Mouse (Mus musculus) MEL (cell line): Measurements from ENCODE around the gene Cbarp. TPM values are rescaled to one million over a fixed set of nuclear protein-coding genes. Genes with fewer than 3 reads are reported as not detected.

Source experiments
- DNase-seq: peaks from one replicate; pipeline ENCODE4 v3.0.0; 2011; ENCODE audit warnings: low read depth, low spot score
- H3K27ac ChIP-seq: 2 replicates; pipeline ENCODE4 v1.5.1; 2012; ENCODE audit warnings: low read depth, mild to moderate bottlenecking, control low read depth, low read length, moderate library complexity; ENCODE audit not compliant: control insufficient read depth
- H3K27me3 ChIP-seq, 2 experiments: fragments of 150-350 bp in 1 of 2; sonication (generic) in 1 of 2; 2 replicates each; pipeline ENCODE4 v1.6.1; 2012; ENCODE audit warnings: low read length in 2 of 2, mild to moderate bottlenecking in 2 of 2, improper control_type of control experiment in 1 of 2, moderate library complexity in 1 of 2; ENCODE audit not compliant: insufficient read depth in 2 of 2, control insufficient read depth in 1 of 2
- H3K36me3 ChIP-seq, 2 experiments: 2 replicates each; pipeline ENCODE4 v1.6.1; 2012 to 2014; ENCODE audit warnings: low read length in 2 of 2, improper control_type of control experiment in 1 of 2, inconsistent platforms in 1 of 2, mild to moderate bottlenecking in 1 of 2; ENCODE audit not compliant: insufficient read depth in 2 of 2, control insufficient read depth in 1 of 2
- H3K4me1 ChIP-seq, 2 experiments: fragments of 150-350 bp in 1 of 2; sonication (generic) in 1 of 2; 2 replicates each; pipeline ENCODE4 v1.6.1; 2012; ENCODE audit warnings: low read length in 2 of 2, improper control_type of control experiment in 1 of 2, mild to moderate bottlenecking in 1 of 2; ENCODE audit not compliant: insufficient read depth in 2 of 2, control insufficient read depth in 1 of 2
- H3K4me3 ChIP-seq, 2 experiments: fragments of 150-350 bp in 1 of 2; sonication (generic) in 1 of 2; 2 replicates each; pipeline ENCODE4 v1.5.1; 2012; ENCODE audit warnings: low read depth in 2 of 2, low read length in 2 of 2, mild to moderate bottlenecking in 2 of 2, moderate library complexity in 2 of 2, control low read depth in 1 of 2, improper control_type of control experiment in 1 of 2; ENCODE audit not compliant: control insufficient read depth in 1 of 2, insufficient read depth in 1 of 2
- H3K79me2 ChIP-seq: 2 replicates; pipeline ENCODE4 v1.6.1; 2012; ENCODE audit warnings: mild to moderate bottlenecking, low read length, moderate library complexity; ENCODE audit not compliant: control insufficient read depth, poor library complexity, insufficient read depth
- H3K9ac ChIP-seq: 2 replicates; pipeline ENCODE4 v1.6.1; 2012; ENCODE audit warnings: low read depth, mild to moderate bottlenecking, control low read depth, low read length, moderate library complexity; ENCODE audit not compliant: control insufficient read depth, poor library complexity, severe bottlenecking
- H3K9me3 ChIP-seq: fragments of 150-350 bp; sonication (generic); replicated peaks from 2 replicates; pipeline ENCODE4 v1.6.1; 2012; ENCODE audit warnings: mild to moderate bottlenecking, low read length, improper control_type of control experiment, moderate library complexity; ENCODE audit not compliant: insufficient read depth
- ELF1 ChIP-seq: IDR thresholded peaks from 2 replicates; pipeline ENCODE4 v1.6.1; 2014; ENCODE audit warnings: low read depth, mild to moderate bottlenecking, inconsistent platforms, low read length, improper control_type of control experiment, moderate library complexity
- GABPA ChIP-seq: IDR thresholded peaks from 2 replicates; pipeline ENCODE4 v1.6.1; 2012; ENCODE audit warnings: low read depth, mild to moderate bottlenecking, inconsistent platforms, low read length, improper control_type of control experiment, moderate library complexity
- KAT2A ChIP-seq: conservative IDR thresholded peaks from 2 replicates; pipeline ENCODE4 v1.6.1; 2012; ENCODE audit warnings: low read depth, low read length, improper control_type of control experiment, inconsistent platforms
- MAFK ChIP-seq: IDR thresholded peaks from 2 replicates; pipeline ENCODE4 v1.6.1; 2011; ENCODE audit warnings: low read depth, mild to moderate bottlenecking, low read length, improper control_type of control experiment, borderline replicate concordance
- MXI1 ChIP-seq: IDR thresholded peaks from 2 replicates; pipeline ENCODE4 v1.6.1; 2011; ENCODE audit warnings: mild to moderate bottlenecking, low read depth, low read length, improper control_type of control experiment
- MYC ChIP-seq: IDR thresholded peaks from 2 replicates; pipeline ENCODE4 v1.6.1; 2011; ENCODE audit warnings: low read depth, mild to moderate bottlenecking, low read length, improper control_type of control experiment, moderate library complexity
- NRF1 ChIP-seq: IDR thresholded peaks from 2 replicates; pipeline ENCODE4 v1.6.1; 2014; ENCODE audit warnings: low read depth, mild to moderate bottlenecking, inconsistent platforms, low read length, improper control_type of control experiment, moderate library complexity; ENCODE audit not compliant: poor library complexity, insufficient read depth, severe bottlenecking
- POLR2A ChIP-seq, 2 experiments: IDR thresholded peaks; 2 replicates each; pipeline ENCODE4 v1.6.1; 2011 to 2012; ENCODE audit warnings: low read length in 2 of 2, mild to moderate bottlenecking in 2 of 2, control low read depth in 1 of 2, improper control_type of control experiment in 1 of 2, low read depth in 1 of 2, moderate library complexity in 1 of 2; ENCODE audit not compliant: control insufficient read depth in 1 of 2, insufficient read depth in 1 of 2, poor library complexity in 1 of 2
- RAD21 ChIP-seq: IDR thresholded peaks from 2 replicates; pipeline ENCODE4 v1.6.1; 2011; ENCODE audit warnings: mild to moderate bottlenecking, low read depth, low read length, improper control_type of control experiment
- TAL1 ChIP-seq: IDR thresholded peaks from 2 replicates; pipeline ENCODE4 v1.6.1; 2012; ENCODE audit warnings: mild to moderate bottlenecking, inconsistent platforms, low read length, moderate library complexity, mixed read lengths
- TBP ChIP-seq: IDR thresholded peaks from 2 replicates; pipeline ENCODE4 v1.8.0; 2011; ENCODE audit warnings: low read depth, low read length, improper control_type of control experiment
- ZMIZ1 ChIP-seq: IDR thresholded peaks from 2 replicates; pipeline ENCODE4 v1.6.1; 2012; ENCODE audit warnings: low read depth, mild to moderate bottlenecking, inconsistent platforms, low read length, improper control_type of control experiment, moderate library complexity
- ZNF384 ChIP-seq: IDR thresholded peaks from 2 replicates; pipeline ENCODE4 v1.6.1; 2012; ENCODE audit warnings: low read depth, mild to moderate bottlenecking, inconsistent platforms, low read length, improper control_type of control experiment
- polyA plus RNA-seq, 2 experiments: library from polyadenylated mRNA; stranded (reverse) in 1 of 2; unstranded in 1 of 2; fragments of >175 nt in 1 of 2; fragments of >200 nt in 1 of 2; gene quantifications; 2 replicates each; pipeline versions ENCODE4 v1.2.1 to v1.2.4; 2012; ENCODE audit warnings: low replicate concordance in 2 of 2, low read depth in 1 of 2; ENCODE audit not compliant: insufficient read length in 2 of 2, insufficient read depth in 1 of 2, missing spikeins in 1 of 2
- total RNA-seq: library from RNA; depleted of rRNA; stranded (reverse); fragments of 300-350 nt; gene quantifications from 2 replicates; pipeline ENCODE4 v1.2.3, GENCODE M21; 2012

Cbarp gene
- total and polyA plus RNA-seq, 3 experiments = 6.8 to 19.3 TPM; not detected in 1

DNA sequence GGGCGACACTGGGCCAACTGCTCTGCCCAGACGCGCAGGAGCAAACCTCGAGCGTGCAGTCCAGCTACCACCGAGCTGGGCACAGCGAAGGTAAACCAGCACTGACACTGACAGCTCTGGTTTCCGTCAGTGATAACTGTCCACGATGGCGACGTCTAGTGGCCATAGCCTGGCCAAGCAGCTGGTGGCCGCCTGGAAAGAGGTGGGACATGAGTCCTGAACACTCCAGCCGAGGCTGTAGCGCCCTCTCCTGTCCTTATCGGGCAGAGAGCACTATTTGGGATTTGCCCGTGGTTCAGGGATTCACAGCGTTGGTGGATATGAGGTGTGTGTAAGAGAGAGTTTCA lies 24.3 kb upstream of the Cbarp start (continued):
- no peak; the same call in 1 of the 2 replicates for TF ChIP-seq KAT2A
- TF ChIP-seq ZMIZ1 = no peak

DNA sequence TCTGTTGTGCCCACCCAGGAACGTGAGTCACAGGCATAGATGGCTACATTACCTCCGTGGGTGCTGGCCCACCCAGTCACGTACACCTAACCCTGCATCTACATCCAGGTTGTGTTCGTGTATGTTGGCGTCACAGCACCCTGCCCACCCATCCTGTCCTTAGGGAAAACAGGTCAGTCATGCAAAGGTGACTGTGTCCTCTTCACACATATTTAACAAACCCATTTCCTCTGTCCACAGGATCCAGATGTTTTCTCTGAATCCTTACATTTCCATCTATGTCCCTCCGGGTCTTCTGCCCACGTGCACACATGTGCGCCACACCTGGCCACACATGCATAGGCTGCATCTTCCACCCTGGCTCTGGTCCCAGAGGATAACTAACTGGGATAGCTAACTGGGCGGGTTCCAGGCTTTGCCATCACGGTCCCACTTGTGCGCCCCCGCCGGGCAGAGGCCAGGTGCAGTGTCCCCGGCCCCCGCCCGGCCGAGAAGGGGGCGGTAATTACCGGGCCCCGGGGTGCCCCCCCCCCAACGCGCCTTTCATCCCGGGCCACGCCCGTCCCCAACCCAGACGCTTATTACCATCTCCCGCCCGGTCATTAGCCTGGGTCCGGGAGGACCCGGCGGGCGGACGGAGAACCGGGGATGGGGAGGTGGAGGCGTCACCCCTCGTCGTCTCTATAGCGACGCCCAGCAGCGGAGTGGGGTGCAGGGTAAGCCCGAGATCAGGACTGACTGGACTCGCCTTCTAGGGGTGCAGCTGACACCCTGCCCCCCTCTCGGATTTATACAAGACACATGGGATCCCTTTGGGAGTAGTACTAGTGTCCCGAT lies 23.7 kb upstream of the Cbarp start:
- H3K79me2 ChIP-seq = peaks cover 8% of the 10 kb centered on the region; the same call in 1 of the 2 replicates
- DNase-seq = peak; percentile 17
- no peaks in the 10 kb centered on the region for H3K9me3 ChIP-seq
- peak overlapping the region; percentile 53 for H3K9ac ChIP-seq
- peaks cover 4 to 29% of the 10 kb centered on the region in 2 experiments for H3K4me1 ChIP-seq
- TF ChIP-seq POLR2A (IDR thresholded peaks at IDR 0.05; ENCODE audit: control insufficient read depth in 1 of 2, insufficient read depth in 1 of 2, low read depth in 1 of 2, low read length in 2 of 2, poor library complexity in 1 of 2) = no peak
- no peak for TF ChIP-seq MAFK
- TF ChIP-seq ELF1 = no peak
- no peak for TF ChIP-seq MYC
- no peak for TF ChIP-seq GABPA
- TF ChIP-seq NRF1 = no peak
- TF ChIP-seq TBP = no peak
- TF ChIP-seq MXI1 = no peak
- no peak for TF ChIP-seq TAL1
- TF ChIP-seq RAD21 = no peak
- no peak overlapping the region for H3K27ac ChIP-seq
- peak overlapping the region; percentile 44 to 52 for H3K4me3 ChIP-seq
- H3K27me3 ChIP-seq = no peaks in the 10 kb centered on the region
- H3K36me3 ChIP-seq = peaks cover 0 to 12% of the 10 kb centered on the region in 2 experiments; a peak in 2 of 4 replicates

DNA sequence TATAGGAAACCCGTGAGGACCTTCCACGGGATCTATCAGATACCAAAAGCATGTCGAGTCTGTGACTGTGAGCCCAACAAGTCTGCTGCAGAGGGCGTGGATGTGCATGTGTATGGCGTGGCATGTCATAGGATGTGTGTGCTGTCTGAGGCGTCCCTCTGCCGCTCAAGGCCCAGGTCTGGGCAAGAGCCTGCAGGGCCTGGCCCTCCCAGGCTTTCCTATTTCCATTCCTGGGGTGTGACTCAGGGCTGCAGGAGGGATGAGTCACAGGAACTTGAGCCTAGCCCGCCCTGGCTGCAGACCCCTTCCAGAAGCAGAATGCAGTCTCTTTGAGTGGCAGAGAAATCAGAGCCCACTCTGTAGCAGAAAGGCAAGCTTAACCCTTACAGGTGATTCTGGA lies 23.1 kb upstream of the Cbarp start:
- TF ChIP-seq ZNF384 (peak; percentile 42; the same call in 1 of the 2 replicates), RAD21 (no peak)
- Histone ChIP-seq H3K9ac (no peak overlapping the region), H3K27ac (no peak overlapping the region), H3K4me3 (no peak overlapping the region), H3K9me3 (no peaks in the 10 kb centered on the region), H3K79me2 (peaks cover 7% of the 10 kb centered on the region; the same call in 1 of the 2 replicates), H3K4me1 (peaks cover 6 to 33% of the 10 kb centered on the region in 2 experiments), H3K36me3 (peaks cover 0 to 12% of the 10 kb centered on the region in 2 experiments; a peak in 2 of 4 replicates), H3K27me3 (no peaks in the 10 kb centered on the region)
- DNase-seq = peak; percentile 22
